Mouse (Mus musculus) hematopoietic stem cell, adult 5-6 weeks (primary cell): ENCODE data around the gene Capn3. TPM values are rescaled to one million over a fixed set of nuclear protein-coding genes. Genes with fewer than 3 reads are reported as not detected.

ENCODE experiments used
- ATAC-seq, 2 experiments: fragments of 125-278 bp in 1 of 2; replicated peaks in 1 of 2; 2 replicates each; pipeline ENCODE4 v1.8.0; 2016 to 2017; ENCODE audit warnings: inconsistent platforms in 2 of 2, mild to moderate bottlenecking in 2 of 2, moderate number of reproducible peaks in 2 of 2, low read depth in 1 of 2, moderate TSS enrichment in 1 of 2; ENCODE audit not compliant: low FRiP score in 2 of 2, poor library complexity in 2 of 2, severe bottlenecking in 2 of 2, insufficient read depth in 1 of 2, low TSS enrichment in 1 of 2
- total RNA-seq: library from RNA; stranded (forward); fragments of 172-1452, 232-1000 nt; gene quantifications from 2 replicates; pipeline ENCODE4 v1.2.3, GENCODE M21; 2017

The Capn3 gene
- total RNA-seq, 1 experiment from 2014 or later = 6.0 TPM

DNA sequence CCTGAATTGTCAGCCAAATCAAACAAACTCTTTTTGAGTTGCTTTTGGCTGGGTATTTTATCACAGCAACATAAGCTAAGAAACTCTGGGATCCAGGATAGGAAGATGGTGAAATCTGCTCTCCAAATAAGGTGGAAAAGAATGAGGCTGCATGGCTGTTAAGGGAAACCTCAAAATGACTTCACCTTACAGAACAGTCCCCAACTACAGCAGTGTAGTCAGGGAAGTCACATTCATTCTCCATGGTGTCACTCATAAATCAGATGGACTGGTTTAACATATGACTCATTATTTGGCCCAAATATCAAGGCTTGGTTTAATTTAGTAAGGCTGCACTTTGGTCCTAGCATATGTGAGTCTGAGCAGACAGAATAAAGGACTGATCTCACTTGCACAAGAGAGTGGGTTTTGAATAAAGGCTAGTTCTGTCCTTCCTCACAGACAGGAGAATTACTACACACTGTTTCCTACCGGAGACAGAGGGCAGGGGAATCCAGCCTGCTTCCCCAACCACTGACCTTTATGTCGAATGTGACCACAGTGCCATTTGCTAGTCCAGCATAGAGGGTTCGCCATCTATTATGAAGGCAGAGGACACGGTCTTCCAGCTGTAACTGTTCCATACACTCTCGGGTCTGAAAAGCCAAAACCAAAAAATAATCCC, 62.9 kb downstream of the Capn3 start:
- no peak for ATAC-seq

GRCm38 (mm10) chr2:120526771-120527170, 71.0 kb downstream of the Capn3 start:
- no peak for ATAC-seq

- no peak for ATAC-seq
Measured at GRCm38 (mm10) chr2:120529531-120529930, 73.7 kb downstream of the Capn3 start.

DNA sequence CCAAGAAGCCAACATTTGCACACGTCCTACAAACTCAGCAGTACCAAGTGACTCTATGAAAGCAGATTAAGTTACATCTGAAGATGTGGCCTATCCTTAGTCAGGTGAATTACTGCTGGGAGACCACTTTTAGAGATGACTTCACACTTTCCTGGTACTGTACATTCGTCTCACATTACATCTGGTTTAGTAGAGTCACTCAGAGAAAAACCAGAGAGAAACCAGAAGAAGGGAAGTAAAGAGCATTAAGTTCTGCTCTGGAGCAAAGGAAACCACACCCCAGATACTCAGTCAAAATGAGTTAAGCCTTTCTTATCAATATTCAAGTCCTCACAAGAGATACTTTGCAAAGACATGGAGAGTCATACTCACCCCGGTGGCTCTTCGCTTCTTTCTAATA, 75.4 kb downstream of the Capn3 start:
- ATAC-seq = no peak

- no peak for ATAC-seq
Measured at GRCm38 (mm10) chr2:120539333-120539732, 83.5 kb downstream of the Capn3 start.

DNA sequence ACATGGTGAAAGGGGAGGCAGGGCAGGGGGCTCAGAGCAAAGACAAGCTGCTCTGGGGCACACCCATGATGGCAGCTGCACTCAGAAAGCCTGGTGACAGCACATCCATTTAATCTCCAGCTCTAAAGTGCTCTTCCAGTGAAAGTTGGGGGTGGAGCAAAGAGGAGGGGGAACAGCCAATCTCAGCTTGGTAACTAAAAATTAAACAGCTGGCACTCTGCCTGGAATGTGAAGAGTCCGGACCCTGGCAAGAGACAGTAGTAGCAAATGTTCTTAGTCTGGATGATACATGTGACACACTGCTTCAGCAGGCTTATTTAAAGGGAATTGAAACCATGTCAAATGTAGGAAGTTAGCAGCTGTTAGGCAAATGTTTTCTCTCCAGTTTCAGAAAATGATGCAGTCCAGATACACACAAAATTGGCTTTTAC, 84.0 kb downstream of the Capn3 start:
- ATAC-seq = no peak

- no peak for ATAC-seq
Measured at GRCm38 (mm10) chr2:120544732-120545131, 88.9 kb downstream of the Capn3 start.

Other genes with a start within 250 kb of the Capn3 start
- not detected in 2 replicates for gene Pla2g4e, start 210.7 kb upstream of the Capn3 start, total RNA-seq
- not detected in 2 replicates for gene Pla2g4d, start 166.8 kb upstream of the Capn3 start, total RNA-seq
- not detected in 2 replicates for gene Pla2g4f, start 141.9 kb upstream of the Capn3 start, total RNA-seq
- gene Vps39, start 102.9 kb upstream of the Capn3 start, total RNA-seq = 53.1 and 73.5 TPM in 2 replicates
- 17.2 and 28.5 TPM in 2 replicates for gene Ganc, start 52.1 kb upstream of the Capn3 start, total RNA-seq
- gene Tmem87a, start 51.9 kb upstream of the Capn3 start, total RNA-seq = 62.5 and 65.4 TPM in 2 replicates
- gene Zfp106, start 107.8 kb downstream of the Capn3 start, total RNA-seq = 85.1 and 133 TPM in 2 replicates
- 77.4 and 146 TPM in 2 replicates for gene Snap23, start 111.7 kb downstream of the Capn3 start, total RNA-seq
- 15.4 and 16.2 TPM in 2 replicates for gene Haus2, start 153.4 kb downstream of the Capn3 start, total RNA-seq
- gene Lrrc57, start 153.5 kb downstream of the Capn3 start, total RNA-seq = 18.3 and 20.9 TPM in 2 replicates
- gene Stard9, start 173.1 kb downstream of the Capn3 start, total RNA-seq = 1.8 and 3.1 TPM in 2 replicates